Mouse (Mus musculus): ENCODE measurements around the gene Gm20671. TPM values are rescaled to one million over a fixed set of nuclear protein-coding genes. Genes with fewer than 3 reads are reported as not detected.
"Not testable (repeated sequence)": the region's sequence is repeated elsewhere in the genome, so short reads cannot be mapped to it uniquely, and the experiment has no call there.

The Gm20671 gene
- polyA plus RNA-seq, 1 experiment from 2014 or later = not detected

- TF ChIP-seq CTCF (IDR thresholded peaks at IDR 0.05; ENCODE audit: low read depth) = peak; percentile 86
- Histone ChIP-seq H3K9ac (no peak overlapping the region), H3K4me2 (no peak overlapping the region), H3K27ac (ENCODE audit: low read depth) (no peak overlapping the region), H3K27me3 (ENCODE audit: insufficient read depth, low read length) (no peaks in the 10 kb centered on the region), H3K36me3 (ENCODE audit: insufficient read depth) (no peaks in the 10 kb centered on the region), H3K4me1 (ENCODE audit: insufficient read depth) (peaks cover 6% of the 10 kb centered on the region), H3K4me3 (ENCODE audit: low read depth, low read length) (no peak overlapping the region), H3K9me3 (ENCODE audit: low read depth, low read length) (no peaks in the 10 kb centered on the region)
- DNase-seq (peak; percentile 85), ATAC-seq (ENCODE audit: insufficient read depth) (0 out of 2 replicates have a peak, but pooled peaks have one; percentile 6)
- WGBS = 56% methylated on average over 6 of the region's 6 CpGs
Measured at GRCm38 (mm10) chr5:32747650-32748375, 79.1 kb downstream of the Gm20671 start.

- TF ChIP-seq CTCF (IDR thresholded peaks at IDR 0.05; ENCODE audit: low read depth) = peak; percentile 13; the same call in 1 of the 2 replicates
- 1% methylated on average over 10 of the region's 10 CpGs for WGBS
- ATAC-seq (ENCODE audit: insufficient read depth) = peak; percentile 93
Measured at GRCm38 (mm10) chr5:32745705-32746655, 80.9 kb downstream of the Gm20671 start.

DNA sequence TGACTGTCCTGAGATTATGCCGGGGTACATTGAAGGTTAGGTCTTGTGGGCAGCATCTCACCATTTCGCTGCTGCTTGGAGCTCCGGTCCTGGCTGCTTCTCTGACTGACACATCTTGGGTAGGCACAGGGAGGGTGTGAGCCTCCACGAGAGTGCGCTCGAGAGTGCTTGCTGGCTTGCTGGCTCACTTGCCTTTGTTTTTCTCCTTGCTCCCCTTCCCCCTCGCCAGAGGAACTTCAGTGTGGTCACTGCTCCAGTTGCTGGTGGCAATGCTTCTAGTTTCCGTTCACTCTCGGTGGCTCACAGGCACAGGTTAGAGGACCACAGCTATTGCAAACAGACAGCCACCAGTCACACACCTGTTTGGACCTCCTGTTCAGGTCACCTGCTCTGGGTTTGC, 84.8 kb downstream of the Gm20671 start:
- Histone ChIP-seq H3K4me2 (no peak overlapping the region), H3K9me3 (ENCODE audit: low read depth, low read length) (no peaks in the 10 kb centered on the region), H3K4me3 (ENCODE audit: low read depth, low read length) (no peak overlapping the region), H3K27me3 (ENCODE audit: insufficient read depth, low read length) (no peaks in the 10 kb centered on the region), H3K4me1 (ENCODE audit: insufficient read depth) (peaks cover 6% of the 10 kb centered on the region), H3K36me3 (ENCODE audit: insufficient read depth) (0 out of 2 replicates have a peak, but pooled peaks cover 5% of the 10 kb centered on the region), H3K27ac (ENCODE audit: low read depth) (no peak overlapping the region), H3K9ac (no peak overlapping the region)
- peak; percentile 47 for TF ChIP-seq CTCF (IDR thresholded peaks at IDR 0.05; ENCODE audit: low read depth)
- 59% methylated on average over 9 of the region's 9 CpGs for WGBS
- no peak for ATAC-seq (ENCODE audit: insufficient read depth)
- DNase-seq = peak; percentile 40

More at GRCm38 (mm10) chr5:32745705-32746655, 80.9 kb downstream of the Gm20671 start:
- Histone ChIP-seq H3K9ac (peak overlapping the region; percentile 53), H3K4me3 (ENCODE audit: low read depth, low read length) (peak overlapping the region; percentile 43), H3K4me1 (ENCODE audit: insufficient read depth) (peaks cover 6% of the 10 kb centered on the region), H3K27ac (ENCODE audit: low read depth) (peak overlapping the region; percentile 90), H3K9me3 (ENCODE audit: low read depth, low read length) (no peaks in the 10 kb centered on the region), H3K27me3 (ENCODE audit: insufficient read depth, low read length) (no peaks in the 10 kb centered on the region), H3K4me2 (peak overlapping the region; percentile 62), H3K36me3 (ENCODE audit: insufficient read depth) (no peaks in the 10 kb centered on the region)
- peak; percentile 84 for DNase-seq

DNA sequence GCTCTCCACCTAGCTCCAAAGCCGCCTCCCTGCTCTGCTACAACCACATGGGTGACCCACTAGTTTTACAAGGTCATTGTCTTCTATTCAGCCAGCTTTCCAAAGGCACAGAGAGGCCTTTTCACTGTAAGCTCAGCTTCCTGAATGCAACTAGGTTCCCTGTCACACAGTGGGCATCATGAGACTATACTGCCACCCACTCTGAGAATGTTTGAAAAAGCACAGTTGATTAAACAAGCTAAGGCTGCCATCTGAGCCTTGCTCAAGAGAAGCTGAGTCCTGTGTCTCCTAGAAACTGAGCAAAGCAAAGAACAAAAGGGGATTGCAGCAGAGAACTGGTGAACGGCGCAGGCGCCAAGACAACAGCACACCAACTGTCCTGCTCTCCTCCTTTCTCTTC, 85.5 kb downstream of the Gm20671 start:
- H3K4me3 ChIP-seq (ENCODE audit: low read depth, low read length); H3K4me2 ChIP-seq; H3K9me3 ChIP-seq (ENCODE audit: low read depth, low read length); ATAC-seq (ENCODE audit: insufficient read depth); H3K4me1 ChIP-seq (ENCODE audit: insufficient read depth); H3K27me3 ChIP-seq (ENCODE audit: insufficient read depth, low read length); DNase-seq; H3K9ac ChIP-seq; H3K36me3 ChIP-seq (ENCODE audit: insufficient read depth): not testable (repeated sequence)
- 80% methylated on average over 4 of the region's 4 CpGs for WGBS
- H3K27ac ChIP-seq (ENCODE audit: low read depth) = peak overlapping the region; percentile 52; the same call in 1 of the 2 replicates

GRCm38 (mm10) chr5:32740850-32741249, 86.1 kb downstream of the Gm20671 start:
- DNase-seq; H3K4me2 ChIP-seq; ATAC-seq (ENCODE audit: insufficient read depth); H3K36me3 ChIP-seq (ENCODE audit: insufficient read depth); H3K9me3 ChIP-seq (ENCODE audit: low read depth, low read length); H3K4me1 ChIP-seq (ENCODE audit: insufficient read depth); H3K27me3 ChIP-seq (ENCODE audit: insufficient read depth, low read length); H3K4me3 ChIP-seq (ENCODE audit: low read depth, low read length); H3K27ac ChIP-seq (ENCODE audit: low read depth); H3K9ac ChIP-seq: not testable (repeated sequence)
- WGBS = 85% methylated on average over 8 of the region's 8 CpGs

GRCm38 (mm10) chr5:32740138-32740537, 86.8 kb downstream of the Gm20671 start:
- Histone ChIP-seq H3K4me1 (ENCODE audit: insufficient read depth) (0 out of 2 replicates have a peak, but pooled peaks cover under 1% of the 10 kb centered on the region), H3K9me3 (ENCODE audit: low read depth, low read length) (no peaks in the 10 kb centered on the region), H3K36me3 (ENCODE audit: insufficient read depth) (peaks cover 16% of the 10 kb centered on the region; the same call in 1 of the 2 replicates), H3K4me3 (ENCODE audit: low read depth, low read length) (no peak overlapping the region), H3K27me3 (ENCODE audit: insufficient read depth, low read length) (no peaks in the 10 kb centered on the region), H3K9ac (no peak overlapping the region), H3K4me2 (no peak overlapping the region), H3K27ac (ENCODE audit: low read depth) (no peak overlapping the region)
- WGBS = 90% methylated on average over 3 of the region's 3 CpGs
- DNase-seq = no peak
- no peak for TF ChIP-seq CTCF (IDR thresholded peaks at IDR 0.05; ENCODE audit: low read depth)
- no peak for ATAC-seq (ENCODE audit: insufficient read depth)

GRCm38 (mm10) chr5:32736770-32737169, 90.1 kb downstream of the Gm20671 start:
- WGBS = 87% methylated on average over 3 of the region's 3 CpGs

More at GRCm38 (mm10) chr5:32736770-32737169, 90.1 kb downstream of the Gm20671 start:
- not testable (repeated sequence) for H3K4me3 ChIP-seq (ENCODE audit: low read depth, low read length); ATAC-seq (ENCODE audit: insufficient read depth); H3K4me1 ChIP-seq (ENCODE audit: insufficient read depth); H3K4me2 ChIP-seq; DNase-seq; H3K9ac ChIP-seq; H3K9me3 ChIP-seq (ENCODE audit: low read depth, low read length); H3K27me3 ChIP-seq (ENCODE audit: insufficient read depth, low read length); H3K27ac ChIP-seq (ENCODE audit: low read depth)
- H3K36me3 ChIP-seq (ENCODE audit: insufficient read depth) = peaks cover 16% of the 10 kb centered on the region; the same call in 1 of the 2 replicates

All from lung, embryonic 14.5 days (tissue).